Mouse (Mus musculus) mouse embryonic stem cell (cell line): ENCODE measurements around the gene Pnma1.
"Not testable (repeated sequence)": the region's sequence is repeated elsewhere in the genome, so short reads cannot be mapped to it uniquely, and the experiment has no call there.

Experiments
- in situ Hi-C, 2 experiments: fragments of 300-500 bp; cut with MboI; formaldehyde crosslinking; loops; 1 replicate in 1 of 2; 3 replicates in 1 of 2; pipeline ENCODE4 v1.14.3; 2019 to 2020; ENCODE audit warnings: low sequenced_read_pairs in 2 of 2, low pct_unique_long_range_greater_than_20kb in 1 of 2, mixed read lengths in 1 of 2; ENCODE audit not compliant: unreplicated experiment in 1 of 2

Pnma1 gene

GRCm38 (mm10) chr12:84132265-84132664 is 16.0 kb downstream of the Pnma1 start:
- in situ Hi-C loops: no loop called here

GRCm38 (mm10) chr12:84129931-84130330 is 18.4 kb downstream of the Pnma1 start:
- in situ Hi-C loops: no loop called here

- in situ Hi-C loops: no loop called here
Observed at GRCm38 (mm10) chr12:84128576-84128975, 19.7 kb downstream of the Pnma1 start.

- in situ Hi-C loops: no loop called here
Observed at GRCm38 (mm10) chr12:84126899-84127298, 21.4 kb downstream of the Pnma1 start.

GRCm38 (mm10) chr12:84125892-84126291 is 22.4 kb downstream of the Pnma1 start:
- in situ Hi-C loops: no loop called here

GRCm38 (mm10) chr12:84119584-84119983 is 28.7 kb downstream of the Pnma1 start:
- in situ Hi-C loops: no loop called here

- in situ Hi-C loops: no loop called here
Observed at GRCm38 (mm10) chr12:84114153-84114994, 33.9 kb downstream of the Pnma1 start, which contains the start of gene Dnal1. Gene Dnal1 (plus strand): TSS chr12:84114366.

GRCm38 (mm10) chr12:84113676-84114075 is 34.6 kb downstream of the Pnma1 start:
- in situ Hi-C loops: no loop called here

- in situ Hi-C loops: no loop called here
Observed at GRCm38 (mm10) chr12:84110814-84111213, 37.5 kb downstream of the Pnma1 start.

- in situ Hi-C loops: no loop called here
Observed at GRCm38 (mm10) chr12:84109924-84110323, 38.4 kb downstream of the Pnma1 start.

- in situ Hi-C loops: no loop called here
Observed at GRCm38 (mm10) chr12:84107692-84108091, 40.6 kb downstream of the Pnma1 start.

- in situ Hi-C loops: no loop called here
Observed at GRCm38 (mm10) chr12:84107012-84107411, 41.3 kb downstream of the Pnma1 start.

GRCm38 (mm10) chr12:84101493-84101845 is 46.8 kb downstream of the Pnma1 start:
- in situ Hi-C loops: no loop called here

- in situ Hi-C loops: not testable (repeated sequence)
Observed at GRCm38 (mm10) chr12:84100604-84101492, 47.4 kb downstream of the Pnma1 start, which contains the start of gene Acot6. Gene Acot6 (plus strand): TSS chr12:84100654.

- in situ Hi-C loops: no loop called here
Observed at GRCm38 (mm10) chr12:84100071-84100470, 48.2 kb downstream of the Pnma1 start.

GRCm38 (mm10) chr12:84099605-84100004 is 48.7 kb downstream of the Pnma1 start:
- in situ Hi-C loops: no loop called here
